Mouse (Mus musculus) ES-E14 (cell line): ENCODE results near the gene Colgalt1. TPM values are rescaled to one million over a fixed set of nuclear protein-coding genes. Genes with fewer than 3 reads are reported as not detected.
A peak's percentile ranks its signal among the peaks of the same experiment; 100 is the strongest.

Experiments
- DNase-seq: peaks from one replicate; pipeline ENCODE4 v3.0.0-alpha.2; 2013; ENCODE audit warnings: low read depth, low spot score
- H3K27ac ChIP-seq: 2 replicates; pipeline ENCODE4 v1.5.1; 2012; ENCODE audit warnings: low read depth, mild to moderate bottlenecking, low read length, moderate library complexity, mixed read lengths; ENCODE audit not compliant: poor library complexity, insufficient read depth, severe bottlenecking
- H3K36me3 ChIP-seq: 2 replicates; pipeline ENCODE4 v1.6.1; 2012; ENCODE audit warnings: mild to moderate bottlenecking, low read length, moderate library complexity, mixed read lengths; ENCODE audit not compliant: control insufficient read depth, poor library complexity, insufficient read depth, severe bottlenecking
- H3K4me1 ChIP-seq, 2 experiments: fragments of 150-350 bp in 1 of 2; sonication (generic) in 1 of 2; 2 replicates each; pipeline ENCODE4 v1.6.1; 2012; ENCODE audit warnings: low read length in 2 of 2, mild to moderate bottlenecking in 1 of 2, mixed read lengths in 1 of 2; ENCODE audit not compliant: control insufficient read depth in 2 of 2, insufficient read depth in 2 of 2, poor library complexity in 1 of 2
- H3K4me3 ChIP-seq, 2 experiments: fragments of 150-350 bp in 1 of 2; sonication (generic) in 1 of 2; 2 replicates each; pipeline ENCODE4 v1.5.1; 2012; ENCODE audit warnings: low read length in 2 of 2, low read depth in 1 of 2, mild to moderate bottlenecking in 1 of 2, mixed read lengths in 1 of 2; ENCODE audit not compliant: insufficient read depth in 1 of 2, poor library complexity in 1 of 2, severe bottlenecking in 1 of 2
- H3K9ac ChIP-seq: 2 replicates; pipeline ENCODE4 v1.6.1; 2012; ENCODE audit warnings: low read depth, mild to moderate bottlenecking, low read length, mixed read lengths; ENCODE audit not compliant: poor library complexity, insufficient read depth, severe bottlenecking
- H3K9me3 ChIP-seq: fragments of 150-350 bp; sonication (generic); 2 replicates; pipeline ENCODE4 v1.6.1; 2012; ENCODE audit warnings: low read depth, mild to moderate bottlenecking, low read length; ENCODE audit not compliant: control insufficient read depth, insufficient read depth
- CHD2 ChIP-seq: IDR thresholded peaks from 2 replicates; pipeline ENCODE4 v1.6.1; 2014; ENCODE audit warnings: mild to moderate bottlenecking, low read depth, low read length, inconsistent platforms
- HCFC1 ChIP-seq: IDR thresholded peaks from 2 replicates; pipeline ENCODE4 v1.6.1; 2012; ENCODE audit warnings: low read length, inconsistent platforms, borderline replicate concordance; ENCODE audit not compliant: insufficient read depth
- MAFK ChIP-seq: IDR thresholded peaks from 2 replicates; pipeline ENCODE4 v1.6.1; 2014; ENCODE audit warnings: mild to moderate bottlenecking, low read depth, low read length, inconsistent platforms; ENCODE audit not compliant: insufficient read depth
- ZC3H11A ChIP-seq: IDR thresholded peaks from 2 replicates; pipeline ENCODE4 v1.6.1; 2012; ENCODE audit warnings: low read depth, mild to moderate bottlenecking, inconsistent platforms, low read length, borderline replicate concordance
- ZNF384 ChIP-seq: IDR thresholded peaks from 2 replicates; pipeline ENCODE4 v1.6.1; 2012; ENCODE audit warnings: low read depth, low read length, inconsistent platforms
- in situ Hi-C, 2 experiments: fragments of 600-800 bp; cut with MboI; formaldehyde crosslinking; loops; one replicate each; pipeline ENCODE4 v1.15.1; 2025; ENCODE audit warnings: low sequenced_read_pairs in 2 of 2, inconsistent platforms in 1 of 2; ENCODE audit not compliant: unreplicated experiment in 2 of 2
- total RNA-seq: library from RNA; depleted of rRNA; stranded (reverse); fragments of 300-350 nt; gene quantifications from 2 replicates; pipeline ENCODE4 v1.2.3, GENCODE M21; 2012

The Colgalt1 gene
- total RNA-seq, 1 experiment, result 126 TPM

DNA sequence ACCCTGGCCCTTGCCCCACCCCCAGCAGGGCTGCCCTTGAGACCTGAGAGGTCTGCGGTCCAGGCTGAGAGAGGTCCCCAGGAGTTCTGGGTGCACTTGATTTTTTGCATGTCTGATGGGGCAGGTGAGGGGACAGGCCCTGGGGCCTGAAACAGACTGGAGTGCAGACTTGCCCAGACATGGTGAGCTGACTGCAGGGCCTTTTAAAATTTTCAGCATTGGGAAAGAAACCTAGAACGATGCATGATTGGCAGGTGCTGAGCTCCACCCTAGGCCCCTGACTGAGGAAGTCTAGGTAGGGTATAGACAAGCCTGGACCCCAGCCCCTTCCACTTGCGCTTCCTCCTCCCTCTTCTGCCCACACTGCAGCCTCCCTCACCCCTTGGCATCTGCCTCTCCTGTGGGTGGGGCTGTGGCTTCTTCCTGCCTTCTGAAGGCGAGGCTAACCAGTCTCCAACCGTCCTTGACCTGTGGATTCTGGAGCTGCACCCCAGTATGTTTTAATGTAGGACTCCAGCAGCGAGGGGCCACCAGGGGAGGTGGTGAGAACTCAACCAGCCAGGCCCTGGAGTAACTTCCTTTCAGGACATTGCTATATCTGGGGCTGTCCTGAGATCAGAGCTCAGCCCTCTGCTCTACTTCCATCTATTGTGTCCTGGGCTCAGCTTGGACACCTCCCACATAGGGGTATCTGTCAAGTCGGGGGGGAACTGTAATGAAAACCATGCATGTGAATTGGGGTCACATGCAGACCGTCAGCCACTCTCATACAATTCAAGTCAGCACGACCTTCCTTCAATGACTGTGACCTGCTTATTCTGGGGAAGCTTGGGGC is 16.7 kb downstream of the Colgalt1 start:
- Histone ChIP-seq H3K4me1 (peaks cover 2 to 32% of the 10 kb centered on the region in 2 experiments; a peak in 3 of 4 replicates), H3K27ac (no peak overlapping the region), H3K9me3 (peaks cover 2% of the 10 kb centered on the region; the same call in 1 of the 2 replicates), H3K4me3 (no peak overlapping the region), H3K36me3 (peaks cover 25% of the 10 kb centered on the region), H3K9ac (no peak overlapping the region)
- no peak for DNase-seq
- no peak for TF ChIP-seq MAFK
- TF ChIP-seq CHD2, result no peak
- TF ChIP-seq ZC3H11A, result no peak
- no peak for TF ChIP-seq ZNF384
- no peak for TF ChIP-seq HCFC1
- in situ Hi-C loops, result no loop called here

DNA sequence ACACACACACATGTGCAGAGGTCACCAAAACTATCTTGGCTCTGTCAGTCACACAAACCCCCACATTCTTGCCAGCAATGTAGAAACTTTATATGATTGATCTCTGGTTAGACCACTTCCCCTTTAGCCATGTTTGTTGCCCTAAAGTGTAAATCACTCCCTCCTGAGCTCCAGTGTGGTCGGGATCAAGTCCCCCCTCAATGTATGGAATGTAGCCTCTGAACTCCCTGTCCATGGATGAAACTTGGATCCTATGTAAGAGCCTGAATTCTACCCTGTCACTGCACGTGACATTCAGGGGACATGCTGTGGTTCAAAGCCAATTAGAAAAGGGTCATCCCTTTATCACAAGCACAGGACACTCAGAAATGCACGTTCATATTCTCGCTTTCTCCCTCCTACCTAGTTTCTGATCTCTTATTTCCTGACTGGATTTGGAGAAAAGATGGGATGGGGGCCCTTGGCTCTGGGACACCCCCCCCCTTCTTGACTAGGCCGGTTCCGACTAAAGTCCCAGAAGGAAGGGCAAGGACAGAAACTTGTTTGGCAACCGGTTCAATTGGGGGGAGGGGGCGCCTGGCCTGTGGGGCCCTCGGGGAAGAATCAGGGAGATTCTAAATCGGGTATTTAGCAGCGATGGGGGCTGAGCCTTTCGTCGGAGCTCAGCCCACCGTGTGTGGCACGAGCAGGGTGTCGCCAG is 17.7 kb downstream of the Colgalt1 start:
- peak overlapping the region; percentile 53 for H3K9ac ChIP-seq
- H3K4me1 ChIP-seq, result peaks cover 2 to 38% of the 10 kb centered on the region in 2 experiments; a peak in 3 of 4 replicates
- H3K9me3 ChIP-seq, result no peaks in the 10 kb centered on the region
- DNase-seq, result no peak
- no peak overlapping the region for H3K27ac ChIP-seq
- TF ChIP-seq ZNF384 (no peak), CHD2 (no peak), MAFK (no peak), ZC3H11A (no peak), HCFC1 (no peak)
- in situ Hi-C loops, result no loop called here
- peaks cover 15% of the 10 kb centered on the region for H3K36me3 ChIP-seq
- H3K4me3 ChIP-seq, result peak overlapping the region; percentile 60 to 82

DNA sequence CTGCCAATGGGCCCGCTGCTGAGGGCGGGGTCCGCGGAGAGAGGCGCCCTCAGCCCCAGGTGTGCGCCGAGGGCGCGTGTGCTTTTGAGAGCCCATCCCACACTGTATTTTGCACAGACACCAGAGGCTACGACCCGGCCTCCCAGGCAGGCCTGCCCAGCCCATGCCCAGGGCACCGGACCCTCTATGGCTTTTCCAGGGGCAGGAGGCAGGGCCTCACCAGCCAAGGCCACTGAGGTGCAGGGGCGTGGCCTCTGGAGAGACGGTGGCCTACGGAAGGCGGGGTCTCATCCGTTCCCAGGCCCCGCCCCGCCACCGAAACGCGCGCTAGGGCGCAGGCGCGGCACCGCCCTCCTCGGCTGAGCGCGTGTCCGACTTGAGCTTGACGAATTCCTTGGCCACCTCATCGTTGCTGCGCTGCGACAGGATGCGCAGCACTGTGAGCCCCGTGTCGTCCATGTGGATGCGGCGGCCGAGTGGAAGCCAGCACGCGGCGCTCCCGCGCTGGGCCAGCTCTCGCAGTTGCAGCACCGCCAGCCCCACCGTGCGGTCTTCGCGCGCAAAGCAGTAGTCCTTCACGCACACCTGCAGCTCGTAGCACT is 18.4 kb downstream of the Colgalt1 start:
- no peaks in the 10 kb centered on the region for H3K9me3 ChIP-seq
- peak overlapping the region; percentile 16; the same call in 1 of the 2 replicates for H3K27ac ChIP-seq
- peaks cover 2 to 39% of the 10 kb centered on the region in 2 experiments; a peak in 3 of 4 replicates for H3K4me1 ChIP-seq
- in situ Hi-C loops, result no loop called here
- H3K9ac ChIP-seq, result peak overlapping the region; percentile 78
- DNase-seq, result peak; percentile 82
- TF ChIP-seq MAFK (no peak), CHD2 (no peak), HCFC1 (peak; percentile 67; the same call in 1 of the 2 replicates), ZC3H11A (no peak)
- H3K4me3 ChIP-seq, result peak overlapping the region; percentile 60 to 82
- peaks cover 10% of the 10 kb centered on the region for H3K36me3 ChIP-seq

DNA sequence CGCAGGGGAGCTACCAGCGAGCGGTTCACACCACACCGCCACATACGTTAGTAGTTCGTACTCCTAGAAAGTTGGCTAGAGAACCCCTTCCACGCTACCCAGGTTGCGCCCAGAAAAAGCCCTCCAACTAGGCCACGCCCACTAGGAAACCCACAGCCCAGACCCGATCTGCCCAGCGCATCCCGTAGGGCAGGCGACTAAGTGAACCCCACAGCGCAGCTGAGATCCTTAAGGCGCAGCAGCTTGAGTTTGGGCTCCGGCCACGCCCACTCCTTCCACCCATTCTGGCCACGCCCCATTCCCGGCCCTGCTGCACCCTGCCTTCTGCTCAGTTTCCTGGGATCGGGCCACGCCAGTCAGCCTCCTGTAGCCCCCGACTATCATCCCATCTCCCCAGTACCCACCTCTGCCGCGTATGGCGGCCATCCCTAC is 19.0 kb downstream of the Colgalt1 start:
- H3K4me1 ChIP-seq, result peaks cover 2 to 41% of the 10 kb centered on the region in 2 experiments; a peak in 3 of 4 replicates
- H3K4me3 ChIP-seq, result peak overlapping the region; percentile 60 to 82
- in situ Hi-C loops, result no loop called here
- peaks cover 4% of the 10 kb centered on the region for H3K36me3 ChIP-seq
- H3K27ac ChIP-seq, result peak overlapping the region; percentile 16; the same call in 1 of the 2 replicates
- DNase-seq, result no peak
- H3K9ac ChIP-seq, result peak overlapping the region; percentile 78
- TF ChIP-seq ZC3H11A, result no peak
- no peak for TF ChIP-seq ZNF384
- TF ChIP-seq HCFC1, result no peak
- no peak for TF ChIP-seq MAFK
- no peak for TF ChIP-seq CHD2
- H3K9me3 ChIP-seq, result no peaks in the 10 kb centered on the region
